Mouse (Mus musculus): ENCODE measurements around the gene Nup43. TPM values are rescaled to one million over a fixed set of nuclear protein-coding genes. Genes with fewer than 3 reads are reported as not detected.
"Not testable (repeated sequence)": the region's sequence is repeated elsewhere in the genome, so short reads cannot be mapped to it uniquely, and the experiment has no call there.

The Nup43 gene
- polyA plus RNA-seq (2014; fragmentation: Nextera tagmentation; extraction: Ambion mirVana), result 58.4 and 60.3 TPM in 2 replicates

GRCm38 (mm10) chr10:7667342-7667802, at the start of gene Nup43:
Gene Nup43, plus strand, starts transcription at chr10:7667503.
- WGBS, result 1% methylated on average over 24 of the region's 24 CpGs
- peak within 1 kb of the TSS; percentile 92 for H3K4me2 ChIP-seq (ENCODE audit: low read length)
- no peaks in the 10 kb centered on the region for H3K9me3 ChIP-seq (ENCODE audit: control insufficient read depth, low read length)
- no peaks in the 10 kb centered on the region for H3K27me3 ChIP-seq (replicated peaks; ENCODE audit: control insufficient read depth, insufficient read depth, low read length)
- peak; percentile 86 for ATAC-seq (replicated peaks; ENCODE audit: low FRiP score, low TSS enrichment, low read depth)
- peaks cover 14% of the 10 kb centered on the region for H3K4me1 ChIP-seq (replicated peaks; ENCODE audit: control insufficient read depth, insufficient read depth, low read length)
- peak; percentile 94 for DNase-seq (ENCODE audit: low spot score)
- H3K27ac ChIP-seq (ENCODE audit: low read depth), result no peak within 1 kb of the TSS
- peaks cover 29% of the 10 kb centered on the region for H3K36me3 ChIP-seq (ENCODE audit: control insufficient read depth, insufficient read depth, low read length)
- H3K4me3 ChIP-seq (ENCODE audit: low read depth, low read length), result peak within 1 kb of the TSS; percentile 94
- peak within 1 kb of the TSS; percentile 61 for H3K9ac ChIP-seq (ENCODE audit: low read length)

GRCm38 (mm10) chr10:7617556-7617955, 49.7 kb upstream of the Nup43 start:
- not testable (repeated sequence) for H3K4me3 ChIP-seq (ENCODE audit: low read depth, low read length); H3K27me3 ChIP-seq (replicated peaks; ENCODE audit: control insufficient read depth, insufficient read depth, low read length); H3K4me2 ChIP-seq (ENCODE audit: low read length); H3K36me3 ChIP-seq (ENCODE audit: control insufficient read depth, insufficient read depth, low read length); H3K4me1 ChIP-seq (replicated peaks; ENCODE audit: control insufficient read depth, insufficient read depth, low read length); H3K9ac ChIP-seq (ENCODE audit: low read length); ATAC-seq (replicated peaks; ENCODE audit: low FRiP score, low TSS enrichment, low read depth); DNase-seq (ENCODE audit: low spot score); H3K9me3 ChIP-seq (ENCODE audit: control insufficient read depth, low read length); H3K27ac ChIP-seq (ENCODE audit: low read depth)
- 64% methylated on average over 3 of the region's 3 CpGs for WGBS

GRCm38 (mm10) chr10:7619821-7620241, 47.5 kb upstream of the Nup43 start:
- H3K9ac ChIP-seq (ENCODE audit: low read length), result no peak overlapping the region
- no peak overlapping the region for H3K27ac ChIP-seq (ENCODE audit: low read depth)
- no peaks in the 10 kb centered on the region for H3K36me3 ChIP-seq (ENCODE audit: control insufficient read depth, insufficient read depth, low read length)
- 91% methylated on average over 5 of the region's 5 CpGs for WGBS
- DNase-seq (ENCODE audit: low spot score) (no peak), ATAC-seq (replicated peaks; ENCODE audit: low FRiP score, low TSS enrichment, low read depth) (no peak)
- 0 out of 2 replicates have a peak, but pooled peaks cover under 1% of the 10 kb centered on the region for H3K9me3 ChIP-seq (ENCODE audit: control insufficient read depth, low read length)
- no peaks in the 10 kb centered on the region for H3K4me1 ChIP-seq (replicated peaks; ENCODE audit: control insufficient read depth, insufficient read depth, low read length)
- H3K4me3 ChIP-seq (ENCODE audit: low read depth, low read length), result no peak overlapping the region
- H3K4me2 ChIP-seq (ENCODE audit: low read length), result no peak overlapping the region
- no peaks in the 10 kb centered on the region for H3K27me3 ChIP-seq (replicated peaks; ENCODE audit: control insufficient read depth, insufficient read depth, low read length)

- no peaks in the 10 kb centered on the region for H3K36me3 ChIP-seq (ENCODE audit: control insufficient read depth, insufficient read depth, low read length)
- no peaks in the 10 kb centered on the region for H3K4me1 ChIP-seq (replicated peaks; ENCODE audit: control insufficient read depth, insufficient read depth, low read length)
- no peak overlapping the region for H3K4me2 ChIP-seq (ENCODE audit: low read length)
- 77% methylated on average over 5 of the region's 5 CpGs for WGBS
- no peak overlapping the region for H3K9ac ChIP-seq (ENCODE audit: low read length)
- H3K27me3 ChIP-seq (replicated peaks; ENCODE audit: control insufficient read depth, insufficient read depth, low read length), result no peaks in the 10 kb centered on the region
- H3K9me3 ChIP-seq (ENCODE audit: control insufficient read depth, low read length), result no peaks in the 10 kb centered on the region
- H3K27ac ChIP-seq (ENCODE audit: low read depth), result no peak overlapping the region
- no peak for DNase-seq (ENCODE audit: low spot score)
- no peak overlapping the region for H3K4me3 ChIP-seq (ENCODE audit: low read depth, low read length)
- ATAC-seq (replicated peaks; ENCODE audit: low FRiP score, low TSS enrichment, low read depth), result no peak
Measured at GRCm38 (mm10) chr10:7620723-7621122, 46.6 kb upstream of the Nup43 start.

GRCm38 (mm10) chr10:7622378-7622777, 44.9 kb upstream of the Nup43 start:
- no peak overlapping the region for H3K9ac ChIP-seq (ENCODE audit: low read length)
- H3K36me3 ChIP-seq (ENCODE audit: control insufficient read depth, insufficient read depth, low read length), result no peaks in the 10 kb centered on the region
- no peaks in the 10 kb centered on the region for H3K27me3 ChIP-seq (replicated peaks; ENCODE audit: control insufficient read depth, insufficient read depth, low read length)
- DNase-seq (ENCODE audit: low spot score) (no peak), ATAC-seq (replicated peaks; ENCODE audit: low FRiP score, low TSS enrichment, low read depth) (no peak)
- H3K4me3 ChIP-seq (ENCODE audit: low read depth, low read length), result no peak overlapping the region
- 90% methylated on average over 3 of the region's 3 CpGs for WGBS
- H3K9me3 ChIP-seq (ENCODE audit: control insufficient read depth, low read length), result no peaks in the 10 kb centered on the region
- no peak overlapping the region for H3K4me2 ChIP-seq (ENCODE audit: low read length)
- no peaks in the 10 kb centered on the region for H3K4me1 ChIP-seq (replicated peaks; ENCODE audit: control insufficient read depth, insufficient read depth, low read length)
- no peak overlapping the region for H3K27ac ChIP-seq (ENCODE audit: low read depth)

GRCm38 (mm10) chr10:7623861-7624518, 43.3 kb upstream of the Nup43 start:
- Histone ChIP-seq H3K36me3 (ENCODE audit: control insufficient read depth, insufficient read depth, low read length) (peaks cover under 1% of the 10 kb centered on the region), H3K27me3 (replicated peaks; ENCODE audit: control insufficient read depth, insufficient read depth, low read length) (no peaks in the 10 kb centered on the region), H3K4me3 (ENCODE audit: low read depth, low read length) (no peak overlapping the region), H3K4me1 (replicated peaks; ENCODE audit: control insufficient read depth, insufficient read depth, low read length) (no peaks in the 10 kb centered on the region), H3K4me2 (ENCODE audit: low read length) (no peak overlapping the region), H3K9ac (ENCODE audit: low read length) (no peak overlapping the region), H3K27ac (ENCODE audit: low read depth) (no peak overlapping the region), H3K9me3 (ENCODE audit: control insufficient read depth, low read length) (no peaks in the 10 kb centered on the region)
- DNase-seq (ENCODE audit: low spot score), result no peak
- WGBS, result 88% methylated on average over 3 of the region's 3 CpGs
- no peak for ATAC-seq (replicated peaks; ENCODE audit: low FRiP score, low TSS enrichment, low read depth)

GRCm38 (mm10) chr10:7629092-7629491, 38.2 kb upstream of the Nup43 start:
- Histone ChIP-seq H3K27me3 (replicated peaks; ENCODE audit: control insufficient read depth, insufficient read depth, low read length) (no peaks in the 10 kb centered on the region), H3K36me3 (ENCODE audit: control insufficient read depth, insufficient read depth, low read length) (peaks cover 29% of the 10 kb centered on the region), H3K9ac (ENCODE audit: low read length) (no peak overlapping the region), H3K4me1 (replicated peaks; ENCODE audit: control insufficient read depth, insufficient read depth, low read length) (no peaks in the 10 kb centered on the region; the same call in 1 of the 2 replicates), H3K27ac (ENCODE audit: low read depth) (no peak overlapping the region), H3K4me2 (ENCODE audit: low read length) (no peak overlapping the region), H3K4me3 (ENCODE audit: low read depth, low read length) (no peak overlapping the region), H3K9me3 (ENCODE audit: control insufficient read depth, low read length) (no peaks in the 10 kb centered on the region)
- 91% methylated on average over 4 of the region's 4 CpGs for WGBS
- ATAC-seq (replicated peaks; ENCODE audit: low FRiP score, low TSS enrichment, low read depth) (no peak), DNase-seq (ENCODE audit: low spot score) (no peak)

- no peaks in the 10 kb centered on the region for H3K27me3 ChIP-seq (replicated peaks; ENCODE audit: control insufficient read depth, insufficient read depth, low read length)
- H3K9ac ChIP-seq (ENCODE audit: low read length), result no peak overlapping the region
- WGBS, result 84% methylated on average over 5 of the region's 5 CpGs
- H3K4me1 ChIP-seq (replicated peaks; ENCODE audit: control insufficient read depth, insufficient read depth, low read length), result no peaks in the 10 kb centered on the region; the same call in 1 of the 2 replicates
- H3K27ac ChIP-seq (ENCODE audit: low read depth), result no peak overlapping the region
- H3K4me2 ChIP-seq (ENCODE audit: low read length), result no peak overlapping the region
- no peaks in the 10 kb centered on the region for H3K9me3 ChIP-seq (ENCODE audit: control insufficient read depth, low read length)
- DNase-seq (ENCODE audit: low spot score) (no peak), ATAC-seq (replicated peaks; ENCODE audit: low FRiP score, low TSS enrichment, low read depth) (no peak)
- H3K4me3 ChIP-seq (ENCODE audit: low read depth, low read length), result no peak overlapping the region
- peaks cover 29% of the 10 kb centered on the region for H3K36me3 ChIP-seq (ENCODE audit: control insufficient read depth, insufficient read depth, low read length)
Measured at GRCm38 (mm10) chr10:7630286-7630685, 37.0 kb upstream of the Nup43 start.
